Mouse (Mus musculus): ENCODE results near the gene Olfr555. TPM values are rescaled to one million over a fixed set of nuclear protein-coding genes. Genes with fewer than 3 reads are reported as not detected.

The Olfr555 gene
- polyA plus RNA-seq (2017; shearing (Covaris generic)) = not detected

GRCm38 (mm10) chr7:102658523-102658922 is at the start of gene Olfr555:
Gene Olfr555, plus strand, starts transcription at chr7:102658823.

GRCm38 (mm10) chr7:102618118-102618517 is 40.5 kb upstream of the Olfr555 start, which contains the start of gene Olfr553:
Gene Olfr553, minus strand, starts transcription at chr7:102618218.

GRCm38 (mm10) chr7:102638132-102638531 is 20.5 kb upstream of the Olfr555 start, which contains the start of gene Olfr554:
Gene Olfr554, plus strand, starts transcription at chr7:102638432.

GRCm38 (mm10) chr7:102664599-102664998 is 6.0 kb downstream of the Olfr555 start, which contains the start of gene Olfr556:
Gene Olfr556, plus strand, starts transcription at chr7:102664899.

GRCm38 (mm10) chr7:102686944-102687501 is 28.4 kb downstream of the Olfr555 start, which contains the start of gene Trim68:
Gene Trim68, minus strand, starts transcription at chr7:102687327.

GRCm38 (mm10) chr7:102695358-102696125 is 36.9 kb downstream of the Olfr555 start, which contains the start of gene Olfr557:
Gene Olfr557, plus strand, starts transcription at chr7:102695910.

GRCm38 (mm10) chr7:102701915-102702314 is 43.3 kb downstream of the Olfr555 start, which contains the start of gene Olfr558:
Gene Olfr558, plus strand, starts transcription at chr7:102702215.

Other genes starting within 250 kb of the Olfr555 start
- gene Rrm1, start 217.1 kb upstream of the Olfr555 start, polyA plus RNA-seq (2017; shearing (Covaris generic)) = 34.1 TPM
- 0.25 TPM for gene Olfr543, start 177.1 kb upstream of the Olfr555 start, polyA plus RNA-seq (2017; shearing (Covaris generic))
- 0.07 TPM for gene Olfr544, start 170.5 kb upstream of the Olfr555 start, polyA plus RNA-seq (2017; shearing (Covaris generic))
- gene Olfr545, start 159.2 kb upstream of the Olfr555 start, polyA plus RNA-seq (2017; shearing (Covaris generic)) = not detected
- not detected for gene Olfr547, start 124.1 kb upstream of the Olfr555 start, polyA plus RNA-seq (2017; shearing (Covaris generic))
- gene Olfr548-ps1, start 117.9 kb upstream of the Olfr555 start, polyA plus RNA-seq (2017; shearing (Covaris generic)) = not detected
- not detected for gene Olfr549, start 109.0 kb upstream of the Olfr555 start, polyA plus RNA-seq (2017; shearing (Covaris generic))
- 94.3 TPM for gene Trim21, start 93.3 kb upstream of the Olfr555 start, polyA plus RNA-seq (2017; shearing (Covaris generic))
- 0.04 TPM for gene Olfr550, start 87.4 kb upstream of the Olfr555 start, polyA plus RNA-seq (2017; shearing (Covaris generic))
- gene Olfr551, start 66.9 kb upstream of the Olfr555 start, polyA plus RNA-seq (2017; shearing (Covaris generic)) = not detected
- not detected for gene Olfr552, start 61.1 kb upstream of the Olfr555 start, polyA plus RNA-seq (2017; shearing (Covaris generic))
- not detected for gene Olfr553, start 40.6 kb upstream of the Olfr555 start, polyA plus RNA-seq (2017; shearing (Covaris generic))
- 0.31 TPM for gene Olfr554, start 20.4 kb upstream of the Olfr555 start, polyA plus RNA-seq (2017; shearing (Covaris generic))
- not detected for gene Olfr556, start 6.1 kb downstream of the Olfr555 start, polyA plus RNA-seq (2017; shearing (Covaris generic))
- 16.9 TPM for gene Trim68, start 28.5 kb downstream of the Olfr555 start, polyA plus RNA-seq (2017; shearing (Covaris generic))
- gene Olfr557, start 37.1 kb downstream of the Olfr555 start, polyA plus RNA-seq (2017; shearing (Covaris generic)) = not detected
- not detected for gene Olfr558, start 43.4 kb downstream of the Olfr555 start, polyA plus RNA-seq (2017; shearing (Covaris generic))
- not detected for gene Olfr33, start 60.2 kb downstream of the Olfr555 start, polyA plus RNA-seq (2017; shearing (Covaris generic))
- gene Olfr559, start 68.7 kb downstream of the Olfr555 start, polyA plus RNA-seq (2017; shearing (Covaris generic)) = not detected
- gene Olfr560, start 100.5 kb downstream of the Olfr555 start, polyA plus RNA-seq (2017; shearing (Covaris generic)) = not detected
- gene Olfr78, start 100.6 kb downstream of the Olfr555 start, polyA plus RNA-seq (2017; shearing (Covaris generic)) = not detected
- gene Olfr561, start 112.4 kb downstream of the Olfr555 start, polyA plus RNA-seq (2017; shearing (Covaris generic)) = not detected
- gene Olfr564, start 144.7 kb downstream of the Olfr555 start, polyA plus RNA-seq (2017; shearing (Covaris generic)) = not detected
- not detected for gene Olfr566, start 199.9 kb downstream of the Olfr555 start, polyA plus RNA-seq (2017; shearing (Covaris generic))
- gene Olfr568, start 218.3 kb downstream of the Olfr555 start, polyA plus RNA-seq (2017; shearing (Covaris generic)) = 0.25 TPM
- gene Olfr569, start 232.1 kb downstream of the Olfr555 start, polyA plus RNA-seq (2017; shearing (Covaris generic)) = not detected
- gene Olfr570, start 235.8 kb downstream of the Olfr555 start, polyA plus RNA-seq (2017; shearing (Covaris generic)) = not detected

All from CD4-positive, CD25-positive, alpha-beta regulatory T cell (primary cell).